Mouse (Mus musculus) limb, embryonic 12.5 days (tissue): Measurements from ENCODE around the gene Nr0b2. TPM values are rescaled to one million over a fixed set of nuclear protein-coding genes. Genes with fewer than 3 reads are reported as not detected.
"Not testable (repeated sequence)": the region's sequence is repeated elsewhere in the genome, so short reads cannot be mapped to it uniquely, and the experiment has no call there.

Experiments used
- ATAC-seq: fragments of 200-750 bp; cut with Nextera tagmentation; 2 replicates; pipeline ENCODE4 v1.8.0; 2017; ENCODE audit warnings: low read depth, moderate TSS enrichment; ENCODE audit not compliant: insufficient number of reproducible peaks, insufficient read depth, low FRiP score, low TSS enrichment
- H3K27ac ChIP-seq: fragments of 300-500 bp; sonication (generic); 2 replicates; pipeline ENCODE4 v1.5.1; 2016; ENCODE audit warnings: mild to moderate bottlenecking, moderate library complexity
- H3K27me3 ChIP-seq: fragments of 300-500 bp; sonication (generic); 2 replicates; pipeline ENCODE4 v1.6.1; 2016; ENCODE audit warnings: mild to moderate bottlenecking, moderate library complexity
- H3K36me3 ChIP-seq: fragments of 300-500 bp; sonication (generic); 2 replicates; pipeline ENCODE4 v1.6.1; 2016; ENCODE audit warnings: mild to moderate bottlenecking, moderate library complexity
- H3K4me1 ChIP-seq: fragments of 300-500 bp; sonication (generic); replicated peaks from 2 replicates; pipeline ENCODE4 v1.6.1; 2016
- H3K4me2 ChIP-seq: fragments of 300-500 bp; sonication (generic); 2 replicates; pipeline ENCODE4 v1.6.1; 2016; ENCODE audit warnings: mild to moderate bottlenecking, moderate library complexity
- H3K4me3 ChIP-seq: fragments of 300-500 bp; sonication (generic); replicated peaks from 2 replicates; pipeline ENCODE4 v1.5.1; 2016; ENCODE audit warnings: mild to moderate bottlenecking
- H3K9ac ChIP-seq: fragments of 300-500 bp; sonication (generic); replicated peaks from 2 replicates; pipeline ENCODE4 v1.6.1; 2016; ENCODE audit warnings: mild to moderate bottlenecking, moderate library complexity
- H3K9me3 ChIP-seq: fragments of 300-500 bp; sonication (generic); 2 replicates; pipeline ENCODE4 v1.6.1; 2016; ENCODE audit warnings: mild to moderate bottlenecking, moderate library complexity
- WGBS: fragments of 180-500 bp; shearing (Covaris S2); methylation state at CpG from one replicate; pipeline ENCODE4 v1.1.7; 2016; 5-methylcytosine and 5-hydroxymethylcytosine counted together
- polyA plus RNA-seq: library from polyadenylated mRNA; unstranded; fragments of >200 nt; fragmentation: Nextera tagmentation; extraction: Ambion mirVana; gene quantifications from 2 replicates; pipeline ENCODE4 v1.2.1, GENCODE M21; 2016

Nr0b2 gene
- not detected in 2 replicates for polyA plus RNA-seq

DNA sequence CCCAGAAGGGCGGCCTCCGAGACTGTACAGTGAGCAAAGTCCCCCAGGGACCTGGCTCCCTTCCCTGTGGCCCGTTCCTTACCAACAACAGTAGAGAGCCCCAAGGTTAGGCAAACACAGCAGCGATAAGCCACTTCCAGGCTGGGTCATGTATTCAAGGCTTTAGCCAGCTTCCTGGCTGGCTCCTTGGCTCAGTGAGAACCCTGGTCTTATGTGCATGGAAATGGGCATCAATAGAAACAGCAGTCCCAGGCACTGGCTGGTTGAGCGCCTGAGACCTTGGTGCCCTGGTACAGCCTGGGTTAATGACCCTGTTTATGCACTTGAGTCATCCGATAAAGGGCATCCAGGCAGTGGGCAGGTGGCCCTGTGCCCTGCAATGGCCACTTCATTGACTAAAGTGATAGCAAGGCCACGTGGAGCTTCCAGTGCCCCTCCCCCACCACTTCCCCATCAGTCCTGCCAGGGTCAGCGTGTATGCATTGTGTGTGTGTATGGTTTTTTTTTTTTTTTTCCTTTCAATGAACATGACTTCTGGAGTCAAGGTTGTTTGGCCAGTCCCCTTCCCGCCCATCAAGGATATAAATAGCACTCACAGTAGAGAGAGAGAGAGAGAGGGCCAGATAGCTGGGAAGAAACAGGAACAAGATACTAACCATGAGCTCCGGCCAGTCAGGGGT lies at the start of gene Nr0b2:
Gene Nr0b2 (plus strand): TSS at position 609 of the 680 bp plus-strand sequence.
- Histone ChIP-seq H3K9me3 (peaks cover 5% of the 10 kb centered on the region; the same call in 1 of the 2 replicates), H3K27ac (no peak within 1 kb of the TSS), H3K27me3 (peaks cover 36% of the 10 kb centered on the region), H3K36me3 (no peaks in the 10 kb centered on the region), H3K4me3 (no peak within 1 kb of the TSS), H3K4me2 (no peak within 1 kb of the TSS), H3K9ac (no peak within 1 kb of the TSS), H3K4me1 (no peaks in the 10 kb centered on the region)
- ATAC-seq: no peak
- 77% methylated on average over 10 of the region's 10 CpGs for WGBS

DNA sequence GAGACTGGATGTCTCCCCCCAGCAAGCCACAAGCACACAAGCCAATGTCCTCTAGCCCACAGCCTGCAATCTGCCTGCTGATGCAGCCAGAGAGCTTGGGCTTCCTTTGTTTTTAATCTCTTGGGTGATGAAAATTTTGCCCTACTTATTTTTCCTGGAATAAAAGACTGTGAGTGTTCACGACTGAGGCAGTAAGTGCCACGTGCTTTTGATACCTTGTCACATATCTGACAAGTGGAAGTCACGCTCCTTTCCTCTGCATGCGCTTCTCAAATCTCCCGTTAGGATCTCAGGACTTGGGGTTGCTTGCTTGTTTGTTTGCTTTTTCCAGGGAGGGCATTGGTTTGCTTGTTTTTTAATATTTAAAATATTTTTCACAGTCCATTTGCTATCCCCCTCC lies 48.9 kb upstream of the Nr0b2 start:
- H3K27ac ChIP-seq: no peak overlapping the region
- no peak overlapping the region for H3K4me2 ChIP-seq
- peaks cover 73% of the 10 kb centered on the region for H3K27me3 ChIP-seq
- no peaks in the 10 kb centered on the region for H3K36me3 ChIP-seq
- no peak overlapping the region for H3K4me3 ChIP-seq
- WGBS: 44% methylated on average over 5 of the region's 5 CpGs
- H3K9ac ChIP-seq: no peak overlapping the region
- H3K9me3 ChIP-seq: no peaks in the 10 kb centered on the region
- no peak for ATAC-seq
- H3K4me1 ChIP-seq: no peaks in the 10 kb centered on the region

DNA sequence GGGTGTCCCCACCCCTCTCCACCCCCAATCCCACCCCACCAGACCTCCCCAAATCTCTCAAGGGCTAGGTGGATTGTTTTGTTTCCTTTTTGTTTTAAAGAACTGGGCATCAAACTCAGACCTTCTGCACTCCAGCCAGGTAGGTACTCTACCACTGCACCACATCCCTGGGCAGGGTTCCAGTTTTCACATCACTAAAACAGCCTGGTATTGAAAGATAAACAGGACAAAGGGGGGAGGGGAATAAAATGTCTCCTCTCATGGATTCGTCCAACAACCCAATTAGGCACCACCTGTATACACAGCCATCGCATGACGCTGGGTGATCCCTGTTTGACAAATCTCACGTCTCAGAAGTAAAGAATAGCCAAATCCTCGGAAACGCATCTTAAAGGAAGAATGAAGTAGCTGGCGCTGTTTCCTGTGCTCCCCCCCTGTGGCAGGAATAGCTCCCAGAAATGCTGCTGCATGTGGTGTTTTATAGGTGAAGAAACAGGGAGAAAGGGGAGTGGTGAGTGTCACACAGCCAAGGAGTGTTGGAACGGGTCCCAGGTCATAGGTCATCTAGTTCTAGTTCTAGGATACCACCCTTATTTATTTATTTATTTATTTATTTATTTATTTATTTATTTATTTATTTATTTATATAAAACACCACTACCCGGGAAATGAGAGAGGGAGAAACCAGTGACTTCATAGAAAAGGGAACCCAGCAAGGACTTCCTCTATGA lies 48.3 kb upstream of the Nr0b2 start:
- Histone ChIP-seq H3K4me1 (no peaks in the 10 kb centered on the region), H3K27me3 (peaks cover 67% of the 10 kb centered on the region), H3K4me2 (no peak overlapping the region), H3K9me3 (no peaks in the 10 kb centered on the region), H3K36me3 (no peaks in the 10 kb centered on the region), H3K9ac (no peak overlapping the region), H3K4me3 (no peak overlapping the region), H3K27ac (no peak overlapping the region)
- WGBS: 61% methylated on average over 9 of the region's 9 CpGs
- ATAC-seq: no peak

DNA sequence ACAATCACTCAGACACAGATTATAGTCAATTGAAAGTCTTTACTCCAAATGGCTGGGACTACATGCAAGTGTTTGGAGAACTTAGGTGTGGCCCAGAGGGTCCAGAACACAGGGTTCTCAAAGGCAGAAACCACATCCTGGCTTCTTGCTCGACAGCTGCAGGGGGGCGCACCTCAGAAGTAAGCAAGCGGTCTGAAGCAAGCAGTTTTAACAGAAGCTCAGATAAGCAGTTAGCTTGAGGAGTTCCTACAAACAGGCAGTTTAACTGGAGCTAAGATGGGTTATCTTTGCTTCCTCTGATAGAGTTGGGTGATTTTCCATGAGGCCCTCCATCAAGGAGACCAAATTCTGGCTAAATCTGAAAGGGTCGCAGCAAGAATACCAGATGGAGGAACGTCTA lies 46.6 kb upstream of the Nr0b2 start:
- Histone ChIP-seq H3K27ac (no peak overlapping the region), H3K27me3 (peaks cover 52% of the 10 kb centered on the region), H3K4me1 (no peaks in the 10 kb centered on the region), H3K4me2 (no peak overlapping the region), H3K9ac (no peak overlapping the region), H3K36me3 (no peaks in the 10 kb centered on the region), H3K9me3 (no peaks in the 10 kb centered on the region), H3K4me3 (no peak overlapping the region)
- no peak for ATAC-seq
- WGBS: 75% methylated on average over 5 of the region's 5 CpGs

DNA sequence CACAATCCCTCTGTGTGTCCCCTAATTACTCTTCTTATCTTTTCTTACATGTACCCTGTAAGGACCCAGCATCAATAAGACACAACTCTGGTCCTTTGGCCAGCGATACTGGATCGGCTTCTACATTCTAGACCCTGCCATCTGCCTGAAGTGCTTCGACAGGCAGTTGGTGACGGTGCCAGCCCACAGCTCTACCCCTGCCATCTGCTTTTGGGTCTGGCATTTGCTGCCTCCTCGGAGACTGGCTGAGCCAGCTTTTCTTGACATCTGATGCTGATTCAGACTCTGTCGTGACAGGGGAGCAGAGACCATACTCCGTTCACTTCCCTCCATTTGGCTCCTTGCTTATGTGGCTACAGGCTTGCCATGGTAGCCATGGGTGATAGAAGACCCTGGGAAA lies 44.2 kb upstream of the Nr0b2 start:
- 80% methylated on average over 7 of the region's 7 CpGs for WGBS
- no peak for ATAC-seq

DNA sequence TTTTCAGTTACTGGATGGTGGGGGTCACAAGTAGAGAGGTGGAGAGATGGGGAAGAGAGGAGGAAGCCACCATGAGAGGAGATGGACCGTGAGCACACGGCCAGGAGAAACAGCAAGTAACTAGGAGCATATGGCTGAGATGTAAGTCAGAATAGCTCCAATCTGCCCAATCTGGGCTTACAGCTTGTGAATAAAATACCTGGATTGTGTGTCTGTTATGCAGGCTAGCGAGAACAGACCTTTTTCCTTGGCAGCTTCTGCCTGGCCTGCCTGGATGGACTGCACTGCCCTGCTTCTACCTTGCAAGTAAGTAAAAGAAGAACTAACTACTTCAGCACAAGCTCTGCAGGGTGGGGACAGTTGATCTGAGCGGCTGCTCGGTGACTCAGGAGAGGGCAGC lies 42.1 kb upstream of the Nr0b2 start:
- Histone ChIP-seq H3K27ac (no peak overlapping the region), H3K9me3 (no peaks in the 10 kb centered on the region), H3K4me1 (no peaks in the 10 kb centered on the region), H3K4me3 (no peak overlapping the region), H3K4me2 (no peak overlapping the region), H3K9ac (no peak overlapping the region), H3K27me3 (peaks cover 22% of the 10 kb centered on the region), H3K36me3 (no peaks in the 10 kb centered on the region)
- WGBS: 75% methylated on average over 5 of the region's 5 CpGs
- ATAC-seq: no peak

More for the DNA sequence above, 44.2 kb upstream of the Nr0b2 start:
- Histone ChIP-seq H3K36me3 (no peaks in the 10 kb centered on the region), H3K9ac (no peak overlapping the region), H3K4me2 (no peak overlapping the region), H3K4me1 (no peaks in the 10 kb centered on the region), H3K9me3 (no peaks in the 10 kb centered on the region), H3K4me3 (no peak overlapping the region), H3K27ac (no peak overlapping the region), H3K27me3 (peaks cover 30% of the 10 kb centered on the region)

DNA sequence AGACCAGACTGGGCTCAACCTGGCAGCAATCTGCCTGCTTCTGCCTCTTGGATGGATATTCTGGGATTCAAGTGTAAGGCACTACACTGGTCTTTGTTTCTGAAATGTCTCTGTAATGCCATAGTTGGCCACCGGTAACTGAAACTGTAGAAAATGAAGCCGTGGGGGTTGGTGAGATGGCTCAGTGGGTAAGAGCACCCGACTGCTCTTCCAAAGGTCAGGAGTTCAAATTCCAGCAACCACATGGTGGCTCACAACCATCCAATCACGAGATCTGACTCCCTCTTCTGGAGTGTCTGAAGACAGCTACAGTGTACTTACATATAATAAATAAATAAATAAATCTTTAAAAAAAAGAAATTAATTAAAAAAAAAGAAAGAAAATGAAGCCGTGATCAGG lies 40.7 kb upstream of the Nr0b2 start:
- not testable (repeated sequence) for H3K4me1 ChIP-seq, H3K4me3 ChIP-seq, H3K4me2 ChIP-seq, H3K36me3 ChIP-seq, H3K9ac ChIP-seq, H3K9me3 ChIP-seq, ATAC-seq, H3K27ac ChIP-seq
- peaks cover 22% of the 10 kb centered on the region for H3K27me3 ChIP-seq
- WGBS: 43% methylated on average over 5 of the region's 5 CpGs

DNA sequence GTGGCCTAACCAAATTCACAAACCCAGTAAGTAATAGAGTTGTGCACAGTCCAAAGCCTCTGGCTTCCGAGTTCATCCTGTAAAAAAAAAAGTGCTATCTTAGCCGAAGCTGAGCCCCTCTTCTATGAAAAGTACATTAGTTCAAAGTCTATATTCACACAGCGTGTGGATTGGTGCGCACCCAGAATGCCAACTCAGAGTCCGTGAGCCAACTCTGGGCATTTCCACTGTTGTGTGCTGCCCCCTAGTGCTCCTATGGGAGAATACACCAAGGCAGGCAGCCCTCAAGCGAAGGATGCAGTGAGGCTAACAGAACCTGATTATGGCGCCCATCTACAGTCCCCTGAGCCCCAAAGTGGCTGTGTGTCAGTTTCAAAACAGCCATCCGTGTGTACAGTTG lies 40.2 kb upstream of the Nr0b2 start:
- H3K36me3 ChIP-seq: no peaks in the 10 kb centered on the region
- no peaks in the 10 kb centered on the region for H3K9me3 ChIP-seq
- no peak for ATAC-seq
- whole genome bisulfite sequencing: 12% methylated on average over 8 of the region's 8 CpGs
- peaks cover 25% of the 10 kb centered on the region for H3K27me3 ChIP-seq
- no peak overlapping the region for H3K9ac ChIP-seq
- no peak overlapping the region for H3K27ac ChIP-seq
- no peak overlapping the region for H3K4me2 ChIP-seq
- no peaks in the 10 kb centered on the region for H3K4me1 ChIP-seq
- no peak overlapping the region for H3K4me3 ChIP-seq

DNA sequence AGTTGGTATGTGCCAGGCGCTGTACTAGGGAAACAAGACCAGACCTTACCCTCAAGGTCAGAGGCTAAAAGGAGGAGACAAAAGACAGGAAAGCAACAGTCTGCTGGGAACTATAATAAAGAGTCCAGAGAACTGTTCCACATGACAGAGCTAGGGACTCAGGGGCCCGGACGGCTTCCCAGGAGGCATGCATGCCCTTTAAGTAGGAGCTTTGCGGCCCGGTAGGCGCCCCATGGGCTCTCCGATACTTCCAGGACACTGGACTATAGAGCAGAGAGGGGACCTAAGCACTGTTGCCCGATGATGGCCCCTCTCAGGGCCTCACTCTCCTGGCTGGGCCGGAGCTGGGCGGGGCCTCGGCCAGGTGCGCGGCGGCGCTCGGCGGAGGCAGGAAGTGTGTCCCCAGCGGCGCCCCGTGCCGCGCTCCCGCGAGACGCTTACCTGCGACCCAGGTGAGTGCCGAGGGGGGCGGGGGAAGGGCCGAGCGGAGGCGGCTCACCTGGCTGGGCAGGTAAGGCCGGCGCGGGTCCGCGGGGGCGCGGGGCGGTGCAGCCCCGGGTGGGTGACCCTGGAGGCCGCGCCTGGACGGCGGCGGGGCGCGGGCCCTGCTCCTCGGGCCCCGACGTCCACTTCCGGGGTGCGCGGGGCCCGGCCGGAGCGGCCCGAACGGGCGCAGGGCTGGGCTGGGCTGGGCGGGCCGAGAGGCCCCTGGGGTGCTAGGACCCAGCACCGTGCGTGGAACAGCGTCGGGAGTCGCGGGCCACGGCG lies 34.4 kb upstream of the Nr0b2 start, which contains the start of gene Kdf1:
Gene Kdf1 (plus strand): TSS at position 363 of the 768 bp plus-strand sequence.
- Histone ChIP-seq H3K4me3 (peak within 1 kb of the TSS; percentile 52), H3K27me3 (peaks cover 69% of the 10 kb centered on the region), H3K9ac (peak within 1 kb of the TSS; percentile 62), H3K27ac (0 out of 2 replicates have a peak within 1 kb of the TSS, but pooled peaks have one; percentile 2), H3K9me3 (no peaks in the 10 kb centered on the region), H3K36me3 (no peaks in the 10 kb centered on the region), H3K4me1 (peaks cover 10% of the 10 kb centered on the region), H3K4me2 (peak within 1 kb of the TSS; percentile 70)
- WGBS: 6% methylated on average over 56 of the region's 69 CpGs
- ATAC-seq: 0 out of 2 replicates have a peak, but pooled peaks have one; percentile 15

DNA sequence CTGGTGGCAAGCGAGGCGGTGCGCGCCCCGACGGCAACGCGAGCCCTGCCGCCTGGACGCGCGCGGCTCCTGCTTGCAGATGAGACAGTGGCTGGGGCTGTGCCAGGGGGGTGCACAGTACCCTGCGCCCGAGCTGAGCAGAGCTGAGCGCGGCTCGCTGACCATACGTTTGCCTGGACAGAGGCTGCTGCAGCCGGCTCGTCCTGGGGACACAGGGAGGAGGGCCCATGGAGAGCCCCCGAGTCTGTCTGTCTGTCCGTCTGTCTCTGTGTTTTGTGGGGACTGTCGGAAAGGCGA lies 33.9 kb upstream of the Nr0b2 start:
- WGBS: 3% methylated on average over 24 of the region's 25 CpGs
- peaks cover 69% of the 10 kb centered on the region for H3K27me3 ChIP-seq

DNA sequence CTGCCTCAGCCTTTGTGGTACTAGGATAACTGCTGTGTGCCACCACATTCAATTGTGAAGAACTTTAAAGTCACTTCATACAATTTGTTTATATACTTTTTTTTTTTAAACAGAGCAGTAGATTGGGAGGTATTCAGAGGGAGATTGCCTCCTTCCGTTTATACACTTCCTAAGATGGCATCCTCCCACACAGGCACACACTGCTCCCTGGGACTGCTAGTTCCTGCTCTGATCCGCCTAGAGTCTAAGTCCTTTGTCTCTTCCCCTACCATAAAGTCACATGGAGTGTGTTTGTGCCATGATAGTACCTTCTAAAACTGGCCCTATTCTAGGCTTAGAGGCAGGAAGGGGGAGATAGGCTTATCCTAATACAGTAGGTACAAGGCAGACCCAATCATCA lies 31.7 kb upstream of the Nr0b2 start:
- H3K27me3 ChIP-seq: peaks cover 59% of the 10 kb centered on the region
- H3K36me3 ChIP-seq: peaks cover 1% of the 10 kb centered on the region; the same call in 1 of the 2 replicates

More for the DNA sequence above, 33.9 kb upstream of the Nr0b2 start:
- Histone ChIP-seq H3K9ac (peak overlapping the region; percentile 62), H3K36me3 (no peaks in the 10 kb centered on the region), H3K27ac (0 out of 2 replicates have a peak overlapping the region, but pooled peaks have one; percentile 2), H3K4me3 (peak overlapping the region; percentile 52), H3K9me3 (no peaks in the 10 kb centered on the region), H3K4me2 (peak overlapping the region; percentile 70), H3K4me1 (peaks cover 10% of the 10 kb centered on the region)
- ATAC-seq: 0 out of 2 replicates have a peak, but pooled peaks have one; percentile 15

More for the DNA sequence above, 31.7 kb upstream of the Nr0b2 start:
- H3K4me3 ChIP-seq: no peak overlapping the region
- H3K27ac ChIP-seq: no peak overlapping the region
- H3K9ac ChIP-seq: no peak overlapping the region
- peaks cover 10% of the 10 kb centered on the region for H3K4me1 ChIP-seq
- WGBS: 73% methylated on average over 2 of the region's 2 CpGs
- H3K9me3 ChIP-seq: no peaks in the 10 kb centered on the region
- no peak overlapping the region for H3K4me2 ChIP-seq
- ATAC-seq: no peak
